Mouse (Mus musculus): ENCODE measurements around the gene Rnft2. TPM values are rescaled to one million over a fixed set of nuclear protein-coding genes. Genes with fewer than 3 reads are reported as not detected.

The Rnft2 gene
- polyA plus RNA-seq, 1 experiment: 2.1 TPM

GRCm38 (mm10) chr5:118277741-118278495 is 33.0 kb upstream of the Rnft2 start:
- H3ac ChIP-seq (ENCODE audit: control insufficient read depth, insufficient read length): no peak overlapping the region
- no peaks in the 10 kb centered on the region for H3K36me3 ChIP-seq (ENCODE audit: control insufficient read depth, insufficient read depth)
- no peak overlapping the region for H3K4me3 ChIP-seq
- H3K4me2 ChIP-seq (ENCODE audit: low read depth): no peak overlapping the region
- H3K79me2 ChIP-seq (ENCODE audit: control insufficient read depth, insufficient read depth): no peaks in the 10 kb centered on the region
- H3K27me3 ChIP-seq (ENCODE audit: control insufficient read depth, insufficient read depth, insufficient read length): peaks cover 50% of the 10 kb centered on the region
- TF ChIP-seq CEBPB (IDR thresholded peaks at IDR 0.05; ENCODE audit: insufficient read depth, poor library complexity, severe bottlenecking): no peak

- no peak overlapping the region for H3ac ChIP-seq (ENCODE audit: control insufficient read depth, insufficient read length)
- H3K27me3 ChIP-seq (ENCODE audit: control insufficient read depth, insufficient read depth, insufficient read length): peaks cover 62% of the 10 kb centered on the region
- no peak overlapping the region for H3K4me3 ChIP-seq
- H3K4me2 ChIP-seq (ENCODE audit: low read depth): no peak overlapping the region
- no peaks in the 10 kb centered on the region for H3K36me3 ChIP-seq (ENCODE audit: control insufficient read depth, insufficient read depth)
- no peaks in the 10 kb centered on the region for H3K79me2 ChIP-seq (ENCODE audit: control insufficient read depth, insufficient read depth)
- no peak for TF ChIP-seq POLR2AphosphoS2 (IDR thresholded peaks at IDR 0.05; ENCODE audit: insufficient read length, low read depth)
- TF ChIP-seq MYOG (IDR thresholded peaks at IDR 0.05; ENCODE audit: control insufficient read depth in 1 of 3, insufficient read depth in 1 of 3, insufficient read length in 2 of 3, low read depth in 2 of 3): no peak
- TF ChIP-seq TCF3 (IDR thresholded peaks at IDR 0.05; ENCODE audit: insufficient read length, low read depth): no peak
- no peak for TF ChIP-seq TCF12 (IDR thresholded peaks at IDR 0.05; ENCODE audit: insufficient read depth, poor library complexity, severe bottlenecking)
- no peak for TF ChIP-seq MYOD1 (IDR thresholded peaks at IDR 0.05; ENCODE audit: control insufficient read depth in 1 of 3, insufficient read length in 2 of 3, low read depth in 2 of 3)
- no peak for TF ChIP-seq MAX (IDR thresholded peaks at IDR 0.05; ENCODE audit: low read depth)
- TF ChIP-seq REST (IDR thresholded peaks at IDR 0.05; ENCODE audit: insufficient read depth, insufficient read length): no peak
- no peak for TF ChIP-seq USF1 (IDR thresholded peaks at IDR 0.05; ENCODE audit: low read depth)
- TF ChIP-seq SRF (IDR thresholded peaks at IDR 0.05; ENCODE audit: control insufficient read depth, insufficient read length, low read depth): no peak
- no peak for TF ChIP-seq E2F4 (IDR thresholded peaks at IDR 0.05; ENCODE audit: insufficient read depth)
- TF ChIP-seq POLR2A (IDR thresholded peaks at IDR 0.05; ENCODE audit: insufficient read length, low read depth): no peak
- no peak for TF ChIP-seq CEBPB (IDR thresholded peaks at IDR 0.05; ENCODE audit: insufficient read depth, poor library complexity, severe bottlenecking)
Measured at GRCm38 (mm10) chr5:118276711-118277110, 31.8 kb upstream of the Rnft2 start.

DNA sequence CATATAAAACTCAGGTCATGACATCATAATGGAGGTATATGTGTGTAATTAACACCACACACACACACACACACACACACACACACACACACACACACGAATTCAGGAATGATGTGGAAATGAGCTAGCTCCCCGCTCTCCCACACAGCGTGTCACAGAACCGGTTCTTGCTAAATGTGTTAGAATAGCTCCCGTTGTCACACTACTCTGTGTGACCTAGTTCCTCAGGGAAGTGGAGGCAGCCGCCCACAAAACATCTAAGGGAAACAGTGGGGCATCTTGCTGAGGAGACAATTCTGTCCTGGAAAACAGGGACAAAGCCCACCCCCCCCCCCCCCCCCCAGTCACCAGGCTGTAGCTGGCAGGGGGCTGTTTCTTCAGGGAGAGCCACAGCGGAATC is 31.4 kb upstream of the Rnft2 start:
- Histone ChIP-seq H3ac (ENCODE audit: control insufficient read depth, insufficient read length) (no peak overlapping the region), H3K4me3 (no peak overlapping the region), H3K36me3 (ENCODE audit: control insufficient read depth, insufficient read depth) (no peaks in the 10 kb centered on the region), H3K79me2 (ENCODE audit: control insufficient read depth, insufficient read depth) (no peaks in the 10 kb centered on the region), H3K4me2 (ENCODE audit: low read depth) (no peak overlapping the region), H3K27me3 (ENCODE audit: control insufficient read depth, insufficient read depth, insufficient read length) (peaks cover 64% of the 10 kb centered on the region)
- TF ChIP-seq MAX (IDR thresholded peaks at IDR 0.05; ENCODE audit: low read depth) (no peak), MYOD1 (IDR thresholded peaks at IDR 0.05; ENCODE audit: control insufficient read depth in 1 of 3, insufficient read length in 2 of 3, low read depth in 2 of 3) (no peak), CEBPB (IDR thresholded peaks at IDR 0.05; ENCODE audit: insufficient read depth, poor library complexity, severe bottlenecking) (no peak), E2F4 (IDR thresholded peaks at IDR 0.05; ENCODE audit: insufficient read depth) (no peak), REST (IDR thresholded peaks at IDR 0.05; ENCODE audit: insufficient read depth, insufficient read length) (no peak), SRF (IDR thresholded peaks at IDR 0.05; ENCODE audit: control insufficient read depth, insufficient read length, low read depth) (no peak), USF1 (IDR thresholded peaks at IDR 0.05; ENCODE audit: low read depth) (no peak), POLR2AphosphoS2 (IDR thresholded peaks at IDR 0.05; ENCODE audit: insufficient read length, low read depth) (no peak), POLR2A (IDR thresholded peaks at IDR 0.05; ENCODE audit: insufficient read length, low read depth) (no peak), TCF12 (IDR thresholded peaks at IDR 0.05; ENCODE audit: insufficient read depth, poor library complexity, severe bottlenecking) (no peak)

DNA sequence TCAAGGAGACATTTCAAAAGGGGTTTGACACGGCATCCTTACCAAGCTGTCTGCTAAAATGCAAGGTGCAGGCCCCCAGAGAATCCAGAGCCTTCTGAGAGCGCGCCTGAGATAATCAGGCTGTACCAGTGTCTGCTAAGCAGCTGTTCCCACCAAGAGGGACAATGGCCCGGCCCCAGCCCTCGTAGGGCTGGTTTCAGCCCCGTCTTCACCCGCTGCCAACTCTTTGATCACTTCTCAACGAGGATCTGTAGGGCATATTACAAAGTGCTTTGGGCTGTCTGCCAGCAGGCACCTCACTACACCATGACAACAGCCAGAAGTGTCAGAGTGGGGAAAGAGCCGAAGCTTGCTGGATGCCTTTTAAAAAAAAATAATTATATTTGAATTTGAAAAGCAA is 29.6 kb upstream of the Rnft2 start:
- H3K27me3 ChIP-seq (ENCODE audit: control insufficient read depth, insufficient read depth, insufficient read length): peaks cover 64% of the 10 kb centered on the region
- H3K79me2 ChIP-seq (ENCODE audit: control insufficient read depth, insufficient read depth): no peaks in the 10 kb centered on the region
- H3K36me3 ChIP-seq (ENCODE audit: control insufficient read depth, insufficient read depth): no peaks in the 10 kb centered on the region
- no peak overlapping the region for H3K4me3 ChIP-seq
- H3ac ChIP-seq (ENCODE audit: control insufficient read depth, insufficient read length): no peak overlapping the region
- no peak overlapping the region for H3K4me2 ChIP-seq (ENCODE audit: low read depth)
- no peak for TF ChIP-seq MYOD1 (IDR thresholded peaks at IDR 0.05; ENCODE audit: control insufficient read depth in 1 of 3, insufficient read length in 2 of 3, low read depth in 2 of 3)
- TF ChIP-seq E2F4 (IDR thresholded peaks at IDR 0.05; ENCODE audit: insufficient read depth): no peak
- no peak for TF ChIP-seq POLR2A (IDR thresholded peaks at IDR 0.05; ENCODE audit: insufficient read length, low read depth)
- no peak for TF ChIP-seq TCF3 (IDR thresholded peaks at IDR 0.05; ENCODE audit: insufficient read length, low read depth)
- TF ChIP-seq CEBPB (IDR thresholded peaks at IDR 0.05; ENCODE audit: insufficient read depth, poor library complexity, severe bottlenecking): no peak

- no peaks in the 10 kb centered on the region for H3K36me3 ChIP-seq (ENCODE audit: control insufficient read depth, insufficient read depth)
- H3K79me2 ChIP-seq (ENCODE audit: control insufficient read depth, insufficient read depth): no peaks in the 10 kb centered on the region
- no peak overlapping the region for H3K4me2 ChIP-seq (ENCODE audit: low read depth)
- no peak overlapping the region for H3K4me3 ChIP-seq
- H3K27me3 ChIP-seq (ENCODE audit: control insufficient read depth, insufficient read depth, insufficient read length): peaks cover 60% of the 10 kb centered on the region
- no peak overlapping the region for H3ac ChIP-seq (ENCODE audit: control insufficient read depth, insufficient read length)
- no peak for TF ChIP-seq E2F4 (IDR thresholded peaks at IDR 0.05; ENCODE audit: insufficient read depth)
- no peak for TF ChIP-seq TCF3 (IDR thresholded peaks at IDR 0.05; ENCODE audit: insufficient read length, low read depth)
- no peak for TF ChIP-seq MAX (IDR thresholded peaks at IDR 0.05; ENCODE audit: low read depth)
- TF ChIP-seq MYOG (IDR thresholded peaks at IDR 0.05; ENCODE audit: control insufficient read depth in 1 of 3, insufficient read depth in 1 of 3, insufficient read length in 2 of 3, low read depth in 2 of 3): no peak
- TF ChIP-seq SRF (IDR thresholded peaks at IDR 0.05; ENCODE audit: control insufficient read depth, insufficient read length, low read depth): no peak
- no peak for TF ChIP-seq POLR2AphosphoS2 (IDR thresholded peaks at IDR 0.05; ENCODE audit: insufficient read length, low read depth)
- TF ChIP-seq USF1 (IDR thresholded peaks at IDR 0.05; ENCODE audit: low read depth): no peak
- TF ChIP-seq TCF12 (IDR thresholded peaks at IDR 0.05; ENCODE audit: insufficient read depth, poor library complexity, severe bottlenecking): no peak
- no peak for TF ChIP-seq POLR2A (IDR thresholded peaks at IDR 0.05; ENCODE audit: insufficient read length, low read depth)
- no peak for TF ChIP-seq REST (IDR thresholded peaks at IDR 0.05; ENCODE audit: insufficient read depth, insufficient read length)
- TF ChIP-seq MYOD1 (IDR thresholded peaks at IDR 0.05; ENCODE audit: control insufficient read depth in 1 of 3, insufficient read length in 2 of 3, low read depth in 2 of 3): no peak
- no peak for TF ChIP-seq CEBPB (IDR thresholded peaks at IDR 0.05; ENCODE audit: insufficient read depth, poor library complexity, severe bottlenecking)
Measured at GRCm38 (mm10) chr5:118273446-118273845, 28.5 kb upstream of the Rnft2 start.
